Mouse (Mus musculus): ENCODE data around the gene Kazn. TPM values are rescaled to one million over a fixed set of nuclear protein-coding genes. Genes with fewer than 3 reads are reported as not detected.

Kazn gene
- total RNA-seq, 2 experiments from 2014 or later = 2.8 to 3.1 TPM

- peak; percentile 67 to 80 for DNase-seq
Observed at GRCm38 (mm10) chr4:142077572-142078271, 161.5 kb downstream of the Kazn start.

- DNase-seq = no peak
Observed at GRCm38 (mm10) chr4:142076883-142077282, 162.3 kb downstream of the Kazn start.

GRCm38 (mm10) chr4:142075931-142076330 lies 163.3 kb downstream of the Kazn start:
- no peak for DNase-seq

- DNase-seq = no peak
Observed at GRCm38 (mm10) chr4:142074060-142074732, 165.0 kb downstream of the Kazn start.

- DNase-seq = peak in 1 of 2 experiments; percentile 21
Observed at GRCm38 (mm10) chr4:142071243-142071991, 167.8 kb downstream of the Kazn start.

- DNase-seq = peak; percentile 41 to 59
Observed at GRCm38 (mm10) chr4:142070840-142071239, 168.4 kb downstream of the Kazn start.

- no peak for DNase-seq
Observed at GRCm38 (mm10) chr4:142068899-142069812, 170.0 kb downstream of the Kazn start.

GRCm38 (mm10) chr4:142066576-142066975 lies 172.6 kb downstream of the Kazn start:
- no peak for DNase-seq

- peak; percentile 56 to 73 for DNase-seq
Observed at GRCm38 (mm10) chr4:142065835-142066234, 173.4 kb downstream of the Kazn start.

- DNase-seq = peak; percentile 76 to 78
Observed at GRCm38 (mm10) chr4:142065270-142065669, 173.9 kb downstream of the Kazn start.

GRCm38 (mm10) chr4:142064582-142065228 lies 174.5 kb downstream of the Kazn start:
- no peak for DNase-seq

- no peak for DNase-seq
Observed at GRCm38 (mm10) chr4:142063057-142063534, 176.1 kb downstream of the Kazn start.

GRCm38 (mm10) chr4:142061485-142062240 lies 177.5 kb downstream of the Kazn start:
- DNase-seq = no peak

GRCm38 (mm10) chr4:142060455-142061378 lies 178.5 kb downstream of the Kazn start:
- DNase-seq = peak in 1 of 2 experiments; percentile 75

GRCm38 (mm10) chr4:142059841-142060193 lies 179.4 kb downstream of the Kazn start:
- no peak for DNase-seq

GRCm38 (mm10) chr4:142059113-142059840 lies 179.9 kb downstream of the Kazn start:
- DNase-seq = no peak

GRCm38 (mm10) chr4:142057529-142058216 lies 181.5 kb downstream of the Kazn start:
- DNase-seq = peak; percentile 58 to 60

GRCm38 (mm10) chr4:142055600-142055999 lies 183.6 kb downstream of the Kazn start:
- no peak for DNase-seq

All from heart, adult 18-20 months (tissue).